Mouse (Mus musculus): ENCODE results near the gene Psma4. TPM values are rescaled to one million over a fixed set of nuclear protein-coding genes. Genes with fewer than 3 reads are reported as not detected.
"Not testable (repeated sequence)": the region's sequence is repeated elsewhere in the genome, so short reads cannot be mapped to it uniquely, and the experiment has no call there.

The Psma4 gene
- total RNA-seq (2022) = 100 to 1,000 TPM; 114 to 128 (median 122) TPM

DNA sequence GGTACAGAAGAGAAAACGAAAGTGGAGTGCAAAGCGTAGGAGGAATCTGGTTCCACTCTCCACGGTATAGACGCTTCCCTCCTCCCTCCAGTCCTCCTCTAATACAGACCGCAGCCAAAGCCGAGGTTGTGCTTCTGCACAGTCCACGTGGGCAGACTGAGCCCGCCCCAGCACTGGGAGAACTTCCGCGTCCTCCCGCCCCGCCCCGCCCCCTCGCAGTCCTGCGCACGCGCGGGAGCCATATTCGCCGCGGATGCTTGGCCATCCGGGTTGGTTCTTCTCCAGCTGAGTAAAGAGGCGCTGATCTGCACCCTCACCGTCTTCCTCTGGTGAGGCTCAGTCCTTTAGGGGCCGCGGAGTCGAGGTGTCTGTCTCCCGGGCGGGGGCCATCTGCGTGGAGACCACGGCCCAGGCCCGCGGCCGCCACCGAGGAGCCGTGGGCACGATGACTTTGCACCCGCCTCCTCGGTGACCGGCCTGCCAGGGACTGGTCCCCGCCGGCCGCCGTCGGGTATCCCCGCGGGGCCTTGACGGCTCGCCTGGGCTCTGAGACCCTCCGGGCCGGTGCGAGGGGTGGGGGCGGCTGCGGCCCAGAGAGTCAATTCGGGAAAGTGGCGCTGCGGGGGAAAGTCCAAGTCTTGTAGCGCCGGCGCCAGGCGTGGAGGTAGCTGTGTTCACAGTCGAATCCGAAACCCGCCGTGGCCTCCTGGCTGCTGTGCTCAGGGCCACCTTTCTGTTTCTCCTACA, at the start of gene Psma4, which contains the start of gene AY074887:
Gene Psma4, plus strand, starts transcription at position 216 of the 747 bp plus-strand sequence.
Gene AY074887, minus strand, starts transcription at position 424 of the 747 bp plus-strand sequence.
- peak; percentile 77 to 80 for DNase-seq (ENCODE audit: low spot score in 2 of 2)

- no peak for DNase-seq (ENCODE audit: low spot score in 2 of 2)
Observed at GRCm38 (mm10) chr9:54909446-54909845, 41.1 kb upstream of the Psma4 start.

DNA sequence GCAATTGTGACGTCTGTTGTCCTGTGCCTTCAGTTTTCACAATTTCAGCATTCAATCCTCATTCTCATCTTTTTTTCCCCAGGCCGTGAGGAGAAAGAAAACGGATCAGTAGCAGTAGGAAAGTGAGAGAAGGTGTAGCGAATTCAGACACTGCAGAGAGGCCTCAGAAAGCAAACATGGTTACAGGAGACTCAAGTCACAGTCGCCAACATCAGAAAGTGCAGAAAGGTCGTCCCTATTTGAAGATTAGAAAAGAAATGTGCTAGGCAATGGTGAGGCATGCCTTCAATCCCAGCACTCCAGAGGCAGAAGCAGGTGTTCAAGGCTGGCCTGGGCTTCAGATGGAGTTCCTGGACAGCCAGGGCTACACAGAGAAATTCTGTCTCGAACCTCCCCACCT, 35.0 kb upstream of the Psma4 start:
- DNase-seq (ENCODE audit: low spot score in 2 of 2) = no peak

- no peak for DNase-seq (ENCODE audit: low spot score in 2 of 2)
Observed at GRCm38 (mm10) chr9:54916401-54916800, 34.2 kb upstream of the Psma4 start.

GRCm38 (mm10) chr9:54917010-54917677, 33.4 kb upstream of the Psma4 start, which contains the start of gene Hykk:
Hykk (plus strand) TSS chr9:54917283.
- DNase-seq (ENCODE audit: low spot score in 2 of 2) = peak; percentile 86 to 94

DNA sequence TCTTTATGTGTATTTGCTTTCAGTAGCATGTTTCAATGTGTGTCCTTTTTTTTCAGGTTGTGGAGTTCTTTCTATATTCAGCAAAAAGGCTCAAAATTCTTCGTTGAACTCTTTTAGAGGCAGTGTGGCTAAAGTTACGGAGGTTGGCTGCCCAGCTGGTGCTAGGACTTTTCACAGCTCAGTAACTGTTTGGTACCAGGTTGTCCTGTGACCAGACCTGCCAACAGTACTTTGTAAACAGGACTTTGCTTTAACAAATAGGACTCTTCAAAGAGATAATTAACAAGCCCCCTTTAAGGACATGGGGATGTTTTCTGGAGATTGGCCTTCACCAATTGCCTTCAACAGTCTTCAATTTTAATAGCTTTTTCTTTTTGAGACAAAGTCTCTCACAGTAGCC, 32.4 kb upstream of the Psma4 start:
- DNase-seq (ENCODE audit: low spot score in 2 of 2) = no peak

DNA sequence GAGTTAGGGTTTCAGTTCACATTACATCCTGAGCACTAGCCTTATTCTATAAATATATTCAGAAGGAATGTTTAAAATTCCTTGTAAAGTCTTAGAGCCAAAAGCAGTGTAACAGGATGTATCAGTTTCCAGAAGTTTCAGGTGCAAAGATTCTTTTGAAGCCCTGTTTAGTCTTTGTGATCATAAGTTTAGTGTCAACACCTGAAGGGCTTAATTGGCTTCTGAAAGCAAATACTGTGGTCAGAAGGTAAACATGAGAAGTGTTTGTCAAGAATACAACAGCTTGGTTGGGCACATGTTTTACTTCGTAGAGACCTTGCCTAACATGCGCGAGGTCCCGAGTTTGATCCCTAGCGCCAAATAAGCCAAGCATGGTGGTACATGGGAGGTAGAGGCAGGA, 31.8 kb upstream of the Psma4 start:
- no peak for DNase-seq (ENCODE audit: low spot score in 2 of 2)

- DNase-seq (ENCODE audit: low spot score in 2 of 2) = no peak
Observed at GRCm38 (mm10) chr9:54919946-54920345, 30.6 kb upstream of the Psma4 start.

- no peak for DNase-seq (ENCODE audit: low spot score in 2 of 2)
Observed at GRCm38 (mm10) chr9:54930741-54931140, 19.8 kb upstream of the Psma4 start.

DNA sequence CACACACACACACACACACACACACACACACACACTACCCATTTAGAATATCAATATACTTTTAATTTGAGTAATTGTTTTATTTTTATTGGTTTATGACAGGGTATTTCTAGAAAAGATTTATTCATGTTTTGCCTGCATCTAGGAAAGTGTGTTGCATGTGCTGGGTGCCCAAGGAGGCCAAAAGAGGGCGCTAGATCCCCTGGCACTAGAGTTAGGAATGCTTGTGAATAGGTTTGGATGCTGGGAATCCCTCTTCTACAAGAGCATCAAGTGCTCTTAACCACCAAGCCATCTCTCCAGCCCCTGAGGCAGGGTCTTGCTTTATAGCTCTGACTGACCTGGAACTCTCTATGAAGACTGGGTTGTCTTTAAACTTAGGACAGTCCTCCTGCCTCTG, 18.8 kb upstream of the Psma4 start:
- DNase-seq (ENCODE audit: low spot score in 2 of 2) = no peak

- DNase-seq (ENCODE audit: low spot score in 2 of 2) = no peak
Observed at GRCm38 (mm10) chr9:54932379-54932778, 18.2 kb upstream of the Psma4 start.

DNA sequence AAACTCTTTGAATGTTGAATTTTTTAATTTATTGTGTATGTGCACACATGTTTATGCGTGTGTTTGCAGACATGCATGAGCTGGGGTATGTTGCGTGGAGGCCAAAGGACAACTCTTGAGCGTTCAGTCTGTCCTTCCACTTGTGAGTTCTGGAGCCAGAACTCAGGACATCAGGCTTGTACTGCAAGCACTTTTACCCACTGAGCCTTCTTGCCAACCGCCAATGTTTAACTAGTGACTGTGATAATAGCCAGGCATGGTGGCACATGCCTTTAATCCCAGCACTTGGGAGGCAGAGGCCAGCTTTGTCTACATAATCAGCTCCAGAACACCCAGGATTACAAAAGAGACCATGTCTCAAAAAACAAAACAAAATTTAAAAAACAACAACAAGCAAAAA, 8.5 kb upstream of the Psma4 start:
- no peak for DNase-seq (ENCODE audit: low spot score in 2 of 2)

DNA sequence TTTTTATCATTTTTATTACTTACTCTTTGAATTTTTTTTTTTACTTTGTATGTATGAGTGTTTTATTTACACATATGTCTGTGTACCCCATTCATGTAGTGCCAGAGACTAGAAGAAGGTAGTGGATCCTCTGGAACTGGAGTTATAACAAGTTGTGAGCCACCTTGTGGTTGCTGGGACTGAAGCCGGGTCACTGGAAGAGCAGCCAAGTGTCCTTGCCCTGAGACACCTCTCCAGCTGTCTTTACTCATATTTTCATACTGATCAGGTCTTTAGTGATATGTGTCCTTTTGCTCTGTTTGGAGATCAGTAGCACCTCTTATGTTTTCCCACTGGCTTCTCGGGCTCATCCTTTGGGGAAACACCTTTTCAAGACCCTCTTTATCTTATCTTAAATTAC, 6.1 kb upstream of the Psma4 start:
- DNase-seq (ENCODE audit: low spot score in 2 of 2) = no peak

DNA sequence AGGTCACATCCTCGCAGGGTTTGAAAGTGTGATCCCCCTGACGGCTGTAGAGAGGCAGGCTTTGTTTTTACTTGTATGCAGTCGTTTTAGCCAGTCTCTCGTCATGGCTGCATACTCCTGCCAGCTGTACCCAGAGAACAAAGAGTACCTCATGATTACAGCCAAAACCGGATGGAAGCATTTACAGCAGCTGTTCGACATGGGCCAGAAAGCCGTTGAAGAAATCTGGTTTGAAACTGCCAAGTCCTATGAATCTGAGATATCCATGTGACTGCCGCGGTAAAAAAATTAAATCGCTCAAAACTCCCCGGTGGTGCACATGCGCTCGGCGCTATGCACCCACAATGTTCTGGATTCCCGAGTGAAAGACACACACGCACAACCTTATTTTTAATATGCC, 4.3 kb upstream of the Psma4 start:
- peak; percentile 19 to 29 for DNase-seq (ENCODE audit: low spot score in 2 of 2)

GRCm38 (mm10) chr9:54949465-54949864, 1.1 kb upstream of the Psma4 start:
- DNase-seq (ENCODE audit: low spot score in 2 of 2) = no peak

GRCm38 (mm10) chr9:54950162-54950561, 428 bp upstream of the Psma4 start:
- not testable (repeated sequence) for DNase-seq (ENCODE audit: low spot score in 2 of 2)

DNA sequence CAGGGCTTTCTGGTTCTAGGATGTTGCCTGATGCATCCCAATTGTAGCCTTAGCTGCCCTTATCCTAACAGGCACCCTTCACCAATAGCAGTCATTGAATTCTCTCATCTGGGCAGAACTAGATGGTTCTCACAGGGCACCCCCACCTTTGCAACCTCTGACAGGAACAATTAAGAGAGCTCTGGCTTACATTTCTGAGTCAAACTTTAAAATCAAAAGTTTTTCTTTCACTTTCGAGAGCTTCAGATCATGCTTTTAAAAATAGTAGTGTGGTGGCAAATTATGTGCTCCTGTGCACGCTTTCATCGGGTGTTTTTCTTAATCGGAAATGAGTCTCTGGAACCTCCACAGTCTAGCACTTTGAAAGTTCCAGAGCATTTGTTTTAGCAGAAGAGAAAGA, 10.5 kb downstream of the Psma4 start:
- DNase-seq (ENCODE audit: low spot score in 2 of 2) = no peak

DNA sequence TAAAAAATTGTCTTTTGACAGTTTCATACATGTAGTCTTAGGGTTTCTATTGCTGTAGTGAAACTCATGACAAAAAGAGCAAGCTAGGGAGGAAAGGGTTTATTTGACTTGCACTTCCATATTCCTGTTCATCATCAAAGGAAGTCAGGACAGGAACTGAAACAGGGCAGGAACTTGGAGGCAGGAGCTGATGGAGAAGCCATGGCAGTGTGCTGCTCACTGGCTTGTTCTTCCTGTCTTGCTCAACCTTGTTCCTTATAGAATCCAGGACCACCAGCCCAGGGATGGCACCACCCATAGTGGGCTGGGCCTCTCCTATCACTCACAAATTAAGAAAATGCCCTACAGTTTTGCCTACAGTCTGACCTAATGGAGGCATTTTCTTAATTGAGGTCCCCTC, 13.1 kb downstream of the Psma4 start:
- no peak for DNase-seq (ENCODE audit: low spot score in 2 of 2)

- no peak for DNase-seq (ENCODE audit: low spot score in 2 of 2)
Observed at GRCm38 (mm10) chr9:54969972-54970637, 19.5 kb downstream of the Psma4 start.

GRCm38 (mm10) chr9:54980674-54981073, 30.1 kb downstream of the Psma4 start, which contains the start of gene Chrna5:
Chrna5 (plus strand) TSS chr9:54980880.
- DNase-seq (ENCODE audit: low spot score in 2 of 2) = no peak

DNA sequence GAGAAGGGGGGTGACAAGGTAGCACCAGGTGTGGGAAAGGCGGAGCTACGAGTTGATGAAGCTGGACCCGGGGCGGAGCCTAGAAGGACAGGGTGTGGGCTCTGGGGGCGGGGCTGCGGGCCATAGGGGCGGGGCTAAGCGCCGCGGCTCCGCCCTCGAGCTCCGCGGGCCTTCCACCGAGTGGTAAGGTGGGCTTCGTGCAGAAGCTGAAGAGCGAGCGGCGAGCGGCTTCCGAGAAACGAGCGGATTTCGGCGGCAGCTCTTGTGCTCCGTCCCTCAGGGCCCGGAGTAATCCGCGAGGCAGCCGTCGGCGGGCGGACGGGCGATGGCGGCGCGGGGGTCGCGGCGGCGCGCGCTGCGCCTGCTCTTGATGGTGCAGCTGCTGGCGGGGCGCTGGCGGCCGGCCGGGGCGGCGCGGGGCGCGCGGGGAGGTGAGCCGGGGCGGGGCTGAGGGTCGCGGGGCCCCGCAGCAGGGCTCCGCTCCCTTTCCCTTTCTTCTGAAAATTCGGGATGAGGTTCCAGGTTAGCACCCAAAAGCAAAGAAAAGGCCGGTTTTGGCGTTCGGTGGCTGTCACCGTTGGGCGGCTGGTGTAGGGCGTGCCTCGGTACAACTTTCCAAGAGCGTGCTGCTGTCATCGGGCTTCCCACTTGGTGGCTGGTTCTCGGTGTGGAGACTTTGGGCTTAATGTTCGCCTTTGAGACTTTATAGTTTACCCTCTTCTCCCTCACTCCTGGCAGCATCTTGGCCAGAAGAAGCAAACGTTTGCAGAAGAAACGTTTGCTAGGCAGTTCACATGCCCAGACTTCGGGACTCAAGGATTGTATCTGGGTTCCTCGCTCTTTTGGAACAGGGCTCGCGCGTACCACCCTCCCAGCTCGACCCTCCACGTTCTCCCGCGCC, 31.0 kb downstream of the Psma4 start:
- no peak for DNase-seq (ENCODE audit: low spot score in 2 of 2)
